Mouse (Mus musculus): Measurements from ENCODE around the gene Irf8. TPM values are rescaled to one million over a fixed set of nuclear protein-coding genes. Genes with fewer than 3 reads are reported as not detected.

Gene Irf8
- total and polyA plus RNA-seq, 3 experiments, result not detected

DNA sequence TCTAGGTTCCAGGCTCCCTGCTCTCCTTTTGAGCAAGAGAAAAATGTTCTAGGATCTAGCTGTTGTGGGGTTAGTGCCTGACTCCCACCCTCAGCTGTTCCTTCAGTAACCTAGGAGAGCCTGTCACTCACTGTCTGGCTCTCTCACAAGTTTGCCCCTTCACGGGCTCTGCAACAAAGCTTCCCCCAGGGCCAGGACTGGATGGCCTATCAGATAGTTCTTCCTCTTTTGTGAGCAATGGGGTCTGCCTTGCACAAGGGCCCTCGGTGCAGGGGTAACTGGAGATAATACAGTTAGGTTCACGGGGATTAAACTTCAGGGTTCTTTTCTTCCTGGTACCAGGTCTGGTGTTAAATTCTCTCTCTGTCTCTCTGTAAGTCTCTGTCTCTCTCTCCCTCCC is 30.5 kb downstream of the Irf8 start:
- H3K4me3 ChIP-seq (ENCODE audit: control insufficient read depth in 1 of 2, insufficient read depth in 1 of 2, low read depth in 2 of 2, low read length in 2 of 2), result no peak overlapping the region
- H3K9me3 ChIP-seq (replicated peaks; ENCODE audit: insufficient read depth, low read length), result no peaks in the 10 kb centered on the region
- no peaks in the 10 kb centered on the region for H3K36me3 ChIP-seq (ENCODE audit: control insufficient read depth in 1 of 2, insufficient read depth in 2 of 2, low read length in 2 of 2)
- H3K79me2 ChIP-seq (ENCODE audit: control insufficient read depth, insufficient read depth, low read length, poor library complexity), result no peaks in the 10 kb centered on the region
- H3K4me1 ChIP-seq (ENCODE audit: control insufficient read depth in 1 of 2, insufficient read depth in 2 of 2, low read length in 2 of 2), result no peaks in the 10 kb centered on the region
- H3K27ac ChIP-seq (ENCODE audit: control insufficient read depth, low read depth, low read length), result no peak overlapping the region
- H3K9ac ChIP-seq (ENCODE audit: control insufficient read depth, low read depth, low read length, poor library complexity, severe bottlenecking), result no peak overlapping the region
- DNase-seq (ENCODE audit: low read depth, low spot score), result no peak
- TF ChIP-seq SIN3A (IDR thresholded peaks at IDR 0.05; ENCODE audit: low read length) (no peak), HCFC1 (IDR thresholded peaks at IDR 0.05; ENCODE audit: low read depth, low read length) (no peak), EP300 (IDR thresholded peaks at IDR 0.05; ENCODE audit: low read depth in 1 of 2, low read length in 2 of 2) (no peak), CHD1 (IDR thresholded peaks at IDR 0.05; ENCODE audit: low read depth, low read length) (no peak), ZC3H11A (IDR thresholded peaks at IDR 0.05; ENCODE audit: low read depth, low read length) (no peak), ELF1 (IDR thresholded peaks at IDR 0.05; ENCODE audit: low read depth, low read length) (no peak), MXI1 (IDR thresholded peaks at IDR 0.05; ENCODE audit: low read depth, low read length) (no peak), POLR2AphosphoS2 (IDR thresholded peaks at IDR 0.05; ENCODE audit: low read length) (no peak), MYB (IDR thresholded peaks at IDR 0.05; ENCODE audit: low read depth, low read length) (no peak), CHD2 (IDR thresholded peaks at IDR 0.05; ENCODE audit: low read length) (no peak), RAD21 (IDR thresholded peaks at IDR 0.05; ENCODE audit: low read depth, low read length) (no peak), USF1 (IDR thresholded peaks at IDR 0.05; ENCODE audit: low read depth, low read length) (no peak), GATA1 (IDR thresholded peaks at IDR 0.05; ENCODE audit: low read depth, low read length) (no peak), ETS1 (IDR thresholded peaks at IDR 0.05; ENCODE audit: low read depth, low read length) (no peak), MAZ (IDR thresholded peaks at IDR 0.05; ENCODE audit: low read depth, low read length) (no peak), TBP (IDR thresholded peaks at IDR 0.05; ENCODE audit: low read depth, low read length) (no peak), GABPA (IDR thresholded peaks at IDR 0.05; ENCODE audit: low read depth, low read length) (no peak), MYC (IDR thresholded peaks at IDR 0.05; ENCODE audit: low read depth, low read length) (no peak), JUND (IDR thresholded peaks at IDR 0.05; ENCODE audit: low read depth, low read length) (no peak), MAX (IDR thresholded peaks at IDR 0.05; ENCODE audit: low read length) (no peak)
- no peaks in the 10 kb centered on the region for H3K27me3 ChIP-seq (ENCODE audit: control insufficient read depth in 1 of 2, insufficient read depth in 2 of 2, low read length in 2 of 2)

DNA sequence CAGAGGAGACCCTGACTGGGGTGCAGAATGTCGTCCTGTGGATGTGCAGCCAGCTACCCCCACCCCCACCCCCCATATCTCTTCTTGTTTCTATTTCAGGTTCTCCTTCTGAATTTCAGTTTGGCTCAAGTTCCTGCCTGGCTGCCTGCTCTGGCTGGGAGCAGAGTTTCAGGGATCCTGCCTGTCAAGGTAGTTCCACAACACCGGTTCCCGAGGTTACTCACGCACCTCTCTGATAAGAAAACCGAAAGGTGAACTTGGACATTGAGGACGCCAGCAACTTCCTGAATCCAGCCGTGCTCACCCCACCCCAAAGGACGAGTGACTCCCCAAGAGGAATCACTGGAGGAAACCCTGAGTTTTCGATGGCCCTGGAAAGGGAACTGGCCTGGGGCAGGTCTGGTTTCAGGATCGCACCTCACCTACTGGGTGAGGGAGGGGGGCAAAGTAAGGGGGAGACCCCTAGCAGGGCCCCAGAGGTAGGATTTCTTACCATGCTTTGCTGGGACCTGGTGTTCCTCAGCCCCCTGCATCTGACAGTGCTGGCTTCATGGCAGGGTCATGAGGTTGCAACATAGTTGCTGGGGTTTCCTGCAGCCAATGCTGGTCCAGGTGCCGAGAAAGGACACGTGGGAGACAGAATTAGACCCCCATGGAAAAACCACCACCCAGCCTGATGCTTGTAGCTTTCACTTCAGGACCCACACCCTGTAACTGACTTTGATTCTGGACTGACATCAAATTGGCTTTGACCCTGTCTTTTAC is 32.5 kb downstream of the Irf8 start:
- Histone ChIP-seq H3K4me1 (ENCODE audit: control insufficient read depth in 1 of 2, insufficient read depth in 2 of 2, low read length in 2 of 2) (no peaks in the 10 kb centered on the region), H3K27me3 (ENCODE audit: control insufficient read depth in 1 of 2, insufficient read depth in 2 of 2, low read length in 2 of 2) (no peaks in the 10 kb centered on the region)

More for the DNA sequence above, 32.5 kb downstream of the Irf8 start:
- Histone ChIP-seq H3K9me3 (replicated peaks; ENCODE audit: insufficient read depth, low read length) (no peaks in the 10 kb centered on the region), H3K4me3 (ENCODE audit: control insufficient read depth in 1 of 2, insufficient read depth in 1 of 2, low read depth in 2 of 2, low read length in 2 of 2) (no peak overlapping the region), H3K36me3 (ENCODE audit: control insufficient read depth in 1 of 2, insufficient read depth in 2 of 2, low read length in 2 of 2) (no peaks in the 10 kb centered on the region), H3K79me2 (ENCODE audit: control insufficient read depth, insufficient read depth, low read length, poor library complexity) (no peaks in the 10 kb centered on the region), H3K27ac (ENCODE audit: control insufficient read depth, low read depth, low read length) (no peak overlapping the region), H3K9ac (ENCODE audit: control insufficient read depth, low read depth, low read length, poor library complexity, severe bottlenecking) (no peak overlapping the region)
- no peak for DNase-seq (ENCODE audit: low read depth, low spot score)
- TF ChIP-seq RCOR1 (IDR thresholded peaks at IDR 0.05; ENCODE audit: low read depth, low read length) (no peak), MAFK (IDR thresholded peaks at IDR 0.05; ENCODE audit: borderline replicate concordance, low read depth, low read length) (no peak), CTCF (IDR thresholded peaks at IDR 0.05 in 2 of 3, conservative IDR thresholded peaks at IDR 0.05 in 1 of 3; ENCODE audit: control insufficient read depth in 1 of 3, insufficient read depth in 1 of 3, low read depth in 2 of 3, low read length in 3 of 3, poor library complexity in 1 of 3, severe bottlenecking in 1 of 3) (no peak), ZKSCAN1 (IDR thresholded peaks at IDR 0.05; ENCODE audit: low read depth, low read length) (no peak), GATA1 (IDR thresholded peaks at IDR 0.05; ENCODE audit: low read depth, low read length) (no peak), ELF1 (IDR thresholded peaks at IDR 0.05; ENCODE audit: low read depth, low read length) (no peak), RAD21 (IDR thresholded peaks at IDR 0.05; ENCODE audit: low read depth, low read length) (no peak), ZC3H11A (IDR thresholded peaks at IDR 0.05; ENCODE audit: low read depth, low read length) (no peak), MXI1 (IDR thresholded peaks at IDR 0.05; ENCODE audit: low read depth, low read length) (no peak), USF2 (IDR thresholded peaks at IDR 0.05; ENCODE audit: borderline replicate concordance in 1 of 2, insufficient read depth in 1 of 2, low read depth in 1 of 2, low read length in 2 of 2) (no peak), SIN3A (IDR thresholded peaks at IDR 0.05; ENCODE audit: low read length) (no peak), BHLHE40 (IDR thresholded peaks at IDR 0.05; ENCODE audit: borderline replicate concordance, low read depth, low read length) (no peak), CHD2 (IDR thresholded peaks at IDR 0.05; ENCODE audit: low read length) (no peak), SMC3 (IDR thresholded peaks at IDR 0.05; ENCODE audit: low read depth, low read length) (no peak), POLR2A (IDR thresholded peaks at IDR 0.05; ENCODE audit: control insufficient read depth in 1 of 2, insufficient read depth in 1 of 2, low read depth in 1 of 2, low read length in 2 of 2, poor library complexity in 1 of 2) (no peak), MYC (IDR thresholded peaks at IDR 0.05; ENCODE audit: low read depth, low read length) (no peak), JUND (IDR thresholded peaks at IDR 0.05; ENCODE audit: low read depth, low read length) (no peak)

Measured in MEL (cell line).